Mouse (Mus musculus): ENCODE measurements at regions not wholly inside any gene's neighbourhood (a gene's known extent, or its start where the extent isn't known, plus 50 kb on each side); places are given as distances from the start of the nearest gene placed in this dataset.
"Not testable (repeated sequence)": the region's sequence is repeated elsewhere in the genome, so short reads cannot be mapped to it uniquely, and the experiment has no call there.

- DNase-seq (ENCODE audit: low spot score in 2 of 2) = not testable (repeated sequence)
Observed at GRCm38 (mm10) chr1:184669173-184669572, 63.2 kb downstream of the Hlx start.

GRCm38 (mm10) chr1:184668428-184668827 is 64.0 kb downstream of the Hlx start:
- no peak for DNase-seq (ENCODE audit: low spot score in 2 of 2)

- no peak for DNase-seq (ENCODE audit: low spot score in 2 of 2)
Observed at GRCm38 (mm10) chr1:184668022-184668421, 64.4 kb downstream of the Hlx start.

- DNase-seq (ENCODE audit: low spot score in 2 of 2) = no peak
Observed at GRCm38 (mm10) chr1:184665243-184665642, 67.2 kb downstream of the Hlx start.

- DNase-seq (ENCODE audit: low spot score in 2 of 2) = no peak
Observed at GRCm38 (mm10) chr1:184664098-184664375, 68.4 kb downstream of the Hlx start.

- DNase-seq (ENCODE audit: low spot score in 2 of 2) = no peak
Observed at GRCm38 (mm10) chr1:184663300-184664097, 68.9 kb downstream of the Hlx start.

GRCm38 (mm10) chr1:184650541-184651105 is 81.8 kb downstream of the Hlx start:
- no peak for DNase-seq (ENCODE audit: low spot score in 2 of 2)

- no peak for DNase-seq (ENCODE audit: low spot score in 2 of 2)
Observed at GRCm38 (mm10) chr1:184647920-184648540, 84.4 kb downstream of the Hlx start.

- DNase-seq (ENCODE audit: low spot score in 2 of 2) = no peak
Observed at GRCm38 (mm10) chr1:184644767-184645598, 87.4 kb downstream of the Hlx start.

- DNase-seq (ENCODE audit: low spot score in 2 of 2) = no peak
Observed at GRCm38 (mm10) chr1:184630695-184631475, 101.5 kb downstream of the Hlx start.

GRCm38 (mm10) chr1:184629194-184629593 is 103.2 kb downstream of the Hlx start:
- no peak for DNase-seq (ENCODE audit: low spot score in 2 of 2)

- DNase-seq (ENCODE audit: low spot score in 2 of 2) = no peak
Observed at GRCm38 (mm10) chr1:184628566-184629168, 103.8 kb downstream of the Hlx start.

GRCm38 (mm10) chr1:184622462-184622861 is 110.0 kb downstream of the Hlx start:
- DNase-seq (ENCODE audit: low spot score in 2 of 2) = no peak

- no peak for DNase-seq (ENCODE audit: low spot score in 2 of 2)
Observed at GRCm38 (mm10) chr1:184621950-184622349, 110.5 kb downstream of the Hlx start.

GRCm38 (mm10) chr1:184617853-184618454 is 114.5 kb downstream of the Hlx start:
- no peak for DNase-seq (ENCODE audit: low spot score in 2 of 2)

- DNase-seq (ENCODE audit: low spot score in 2 of 2) = no peak
Observed at GRCm38 (mm10) chr1:184615991-184616390, 116.4 kb downstream of the Hlx start.

- no peak for DNase-seq (ENCODE audit: low spot score in 2 of 2)
Observed at GRCm38 (mm10) chr1:184614699-184615415, 117.6 kb downstream of the Hlx start.

- DNase-seq (ENCODE audit: low spot score in 2 of 2) = no peak
Observed at GRCm38 (mm10) chr1:184612880-184613279, 119.5 kb downstream of the Hlx start.

- DNase-seq (ENCODE audit: low spot score in 2 of 2) = no peak
Observed at GRCm38 (mm10) chr1:184608938-184609337, 123.5 kb downstream of the Hlx start.

- no peak for DNase-seq (ENCODE audit: low spot score in 2 of 2)
Observed at GRCm38 (mm10) chr1:184608338-184608737, 124.1 kb downstream of the Hlx start.

Measured in frontal cortex, postnatal 10 days (tissue).